Mouse (Mus musculus) CH12.LX (cell line): ENCODE data around the gene Adamts6.

ENCODE experiments used
- CHD1 ChIP-seq: IDR thresholded peaks from 2 replicates; pipeline ENCODE4 v1.6.1; 2012; ENCODE audit warnings: low read depth, low read length, improper control_type of control experiment, inconsistent platforms
- CTCF ChIP-seq, 2 experiments: IDR thresholded peaks in 1 of 2; conservative IDR thresholded peaks in 1 of 2; 2 replicates each; pipeline ENCODE4 v1.5.1; 2011 to 2012; ENCODE audit warnings: low read depth in 2 of 2, low read length in 2 of 2, improper control_type of control experiment in 1 of 2, inconsistent platforms in 1 of 2, mild to moderate bottlenecking in 1 of 2, moderate library complexity in 1 of 2
- ELF1 ChIP-seq: IDR thresholded peaks from 2 replicates; pipeline ENCODE4 v1.6.1; 2014; ENCODE audit warnings: low read depth, mild to moderate bottlenecking, inconsistent platforms, low read length, improper control_type of control experiment
- EP300 ChIP-seq: IDR thresholded peaks from 2 replicates; pipeline ENCODE4 v1.6.1; 2011; ENCODE audit warnings: low read length, improper control_type of control experiment
- GABPA ChIP-seq: IDR thresholded peaks from 2 replicates; pipeline ENCODE4 v1.6.1; 2012; ENCODE audit warnings: low read depth, low read length, improper control_type of control experiment, inconsistent platforms; ENCODE audit not compliant: insufficient replicate concordance
- HCFC1 ChIP-seq: IDR thresholded peaks from 2 replicates; pipeline ENCODE4 v1.6.1; 2012; ENCODE audit warnings: low read depth, mild to moderate bottlenecking, inconsistent platforms, low read length, improper control_type of control experiment
- IRF4 ChIP-seq: IDR thresholded peaks from 2 replicates; pipeline ENCODE4 v1.6.1; 2014; ENCODE audit warnings: low read depth, mild to moderate bottlenecking, inconsistent platforms, low read length, improper control_type of control experiment
- KAT2A ChIP-seq: IDR thresholded peaks from 2 replicates; pipeline ENCODE4 v1.6.1; 2012; ENCODE audit warnings: low read length, improper control_type of control experiment, inconsistent platforms; ENCODE audit not compliant: insufficient replicate concordance
- MEF2A ChIP-seq: IDR thresholded peaks from 2 replicates; pipeline ENCODE4 v1.6.1; 2014; ENCODE audit warnings: low read depth, mild to moderate bottlenecking, inconsistent platforms, low read length, improper control_type of control experiment, borderline replicate concordance
- MYC ChIP-seq: IDR thresholded peaks from 2 replicates; pipeline ENCODE4 v1.6.1; 2011; ENCODE audit warnings: low read depth, mild to moderate bottlenecking, improper control_type of control experiment, low read length
- ZC3H11A ChIP-seq: IDR thresholded peaks from 2 replicates; pipeline ENCODE4 v1.6.1; 2012; ENCODE audit warnings: low read depth, mild to moderate bottlenecking, inconsistent platforms, low read length, improper control_type of control experiment

DNA sequence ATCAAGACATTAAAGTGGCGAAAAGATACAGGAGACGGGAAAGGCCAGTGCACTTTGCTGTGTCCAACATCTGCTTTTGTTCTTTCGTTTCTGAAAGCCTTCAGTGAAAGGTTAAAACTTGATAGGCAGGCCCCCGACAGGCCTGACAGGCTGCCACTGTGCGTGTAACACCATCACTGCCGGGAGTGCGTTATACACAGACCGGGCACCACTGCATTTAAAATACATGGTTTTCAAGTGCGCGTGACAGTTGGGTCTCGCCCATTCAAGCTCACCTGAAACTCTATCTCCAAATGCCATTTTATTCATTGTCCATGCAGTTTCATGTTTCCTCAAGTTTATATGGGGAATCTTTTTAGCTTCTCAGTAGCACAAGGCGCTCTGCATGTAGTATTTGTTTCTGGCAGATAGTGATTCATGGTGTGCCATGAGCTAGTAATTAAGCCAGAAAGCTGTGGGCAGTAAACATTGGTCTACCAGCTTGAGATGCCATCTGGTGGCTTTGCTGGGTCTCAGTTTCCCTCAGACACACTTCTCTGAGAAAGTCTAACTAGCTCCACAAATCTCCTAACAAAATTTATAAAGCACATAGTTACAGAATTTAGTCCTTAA lies 195.6 kb downstream of the Adamts6 start:
- TF ChIP-seq MYC: no peak
- TF ChIP-seq CTCF (conservative IDR thresholded peaks at IDR 0.05 in 1 of 2, IDR thresholded peaks at IDR 0.05 in 1 of 2; ENCODE audit: low read depth in 2 of 2, low read length in 2 of 2): no peak
- TF ChIP-seq EP300: no peak
- no peak for TF ChIP-seq ZC3H11A
- no peak for TF ChIP-seq GABPA
- no peak for TF ChIP-seq IRF4
- no peak for TF ChIP-seq MEF2A
- no peak for TF ChIP-seq KAT2A
- no peak for TF ChIP-seq HCFC1
- no peak for TF ChIP-seq CHD1
- TF ChIP-seq ELF1: no peak
